Mouse (Mus musculus) midbrain, embryonic 15.5 days (tissue): Measurements from ENCODE around the gene Baz1a. TPM values are rescaled to one million over a fixed set of nuclear protein-coding genes. Genes with fewer than 3 reads are reported as not detected.
A peak's percentile ranks its signal among the peaks of the same experiment; 100 is the strongest.
"Not testable (repeated sequence)": the region's sequence is repeated elsewhere in the genome, so short reads cannot be mapped to it uniquely, and the experiment has no call there.

Source experiments
- ATAC-seq: fragments of 200-750 bp; cut with Nextera tagmentation; replicated peaks from 2 replicates; pipeline ENCODE4 v1.8.0; 2017; ENCODE audit warnings: moderate TSS enrichment
- H3K27ac ChIP-seq: fragments of 300-500 bp; sonication (generic); 2 replicates; pipeline ENCODE4 v1.5.1; 2015; ENCODE audit warnings: mild to moderate bottlenecking, inconsistent platforms
- H3K27me3 ChIP-seq: fragments of 300-500 bp; sonication (generic); replicated peaks from 2 replicates; pipeline ENCODE4 v1.6.1; 2015; ENCODE audit warnings: inconsistent platforms
- H3K36me3 ChIP-seq: fragments of 300-500 bp; sonication (generic); replicated peaks from 2 replicates; pipeline ENCODE4 v1.6.1; 2015; ENCODE audit warnings: inconsistent platforms
- H3K4me1 ChIP-seq: fragments of 300-500 bp; sonication (generic); 2 replicates; pipeline ENCODE4 v1.6.1; 2015; ENCODE audit warnings: inconsistent platforms
- H3K4me2 ChIP-seq: fragments of 300-500 bp; sonication (generic); 2 replicates; pipeline ENCODE4 v1.6.1; 2015; ENCODE audit warnings: inconsistent platforms, mild to moderate bottlenecking, moderate library complexity
- H3K4me3 ChIP-seq: fragments of 300-500 bp; sonication (generic); 2 replicates; pipeline ENCODE4 v1.5.1; 2015; ENCODE audit warnings: mild to moderate bottlenecking, inconsistent platforms
- H3K9ac ChIP-seq: fragments of 300-500 bp; sonication (generic); 2 replicates; pipeline ENCODE4 v1.6.1; 2015; ENCODE audit warnings: mild to moderate bottlenecking, inconsistent platforms
- H3K9me3 ChIP-seq: fragments of 300-500 bp; sonication (generic); 2 replicates; pipeline ENCODE4 v1.6.1; 2016; ENCODE audit warnings: inconsistent platforms
- WGBS: fragments of 180-500 bp; shearing (Covaris S2); methylation state at CpG from one replicate; pipeline ENCODE4 v1.1.7; 2015; ENCODE audit warnings: mixed read lengths; 5-methylcytosine and 5-hydroxymethylcytosine counted together
- polyA plus RNA-seq: library from polyadenylated mRNA; unstranded; fragments of >200 nt; fragmentation: Nextera tagmentation; extraction: Ambion mirVana; gene quantifications from 2 replicates; pipeline ENCODE4 v1.2.1, GENCODE M21; 2015

Baz1a gene
- polyA plus RNA-seq, 1 experiment from 2014 or later = 6.6 TPM

DNA sequence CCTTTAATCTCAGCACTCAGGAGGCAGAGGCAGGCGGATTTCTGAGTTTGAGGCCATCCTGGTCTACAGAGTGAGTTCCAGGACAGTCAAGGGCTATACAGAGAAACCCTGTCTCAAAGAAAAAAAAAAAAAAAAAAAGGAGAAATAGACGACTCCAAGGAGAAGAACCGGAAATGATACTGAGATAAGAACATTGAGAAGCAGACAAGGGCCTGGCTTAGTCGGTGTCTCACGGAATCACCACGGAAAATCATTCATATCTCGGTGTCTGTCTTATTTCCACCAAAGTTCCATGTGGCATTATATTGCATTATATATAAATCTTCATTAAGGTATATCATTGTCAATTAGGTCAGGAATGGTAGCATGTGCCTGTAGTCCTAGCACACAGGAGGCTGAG, 11.6 kb downstream of the Baz1a start:
- ATAC-seq, H3K4me2 ChIP-seq, H3K4me3 ChIP-seq, H3K9me3 ChIP-seq, H3K27ac ChIP-seq, H3K36me3 ChIP-seq, H3K9ac ChIP-seq, H3K4me1 ChIP-seq, H3K27me3 ChIP-seq: not testable (repeated sequence)
- WGBS = 96% methylated on average over 7 of the region's 7 CpGs

DNA sequence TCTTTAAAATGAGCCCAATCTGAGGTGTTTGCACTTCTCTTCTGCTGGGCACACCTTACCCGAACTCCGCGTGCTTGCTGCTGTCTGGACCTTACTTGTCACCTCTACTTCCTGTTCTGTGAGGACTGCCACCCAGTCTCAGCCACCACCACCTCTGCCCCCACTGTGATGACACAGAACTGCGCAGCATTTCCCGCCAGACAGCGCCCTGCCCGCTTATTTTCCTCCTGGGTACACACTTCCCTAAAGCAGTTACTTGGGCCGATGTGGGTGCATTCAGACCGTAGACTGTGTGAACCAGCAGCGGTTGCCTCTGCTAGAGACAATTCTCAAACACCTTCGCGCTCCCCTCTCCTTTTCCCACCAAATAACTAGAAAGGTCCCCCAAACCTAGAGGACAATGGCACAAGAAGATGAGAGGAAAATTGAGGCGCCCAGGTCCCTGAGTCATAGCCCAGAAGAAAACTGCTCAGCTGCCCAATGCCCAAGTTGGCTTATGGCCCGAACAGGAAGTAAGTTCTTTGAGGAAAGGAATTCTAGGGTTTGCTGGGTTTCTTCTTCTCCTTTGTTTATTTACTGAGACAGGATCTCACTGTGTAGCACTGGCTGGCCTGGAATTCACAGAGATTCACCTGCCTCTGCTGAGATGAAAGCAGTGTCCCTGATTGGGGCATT, 15.0 kb downstream of the Baz1a start:
- H3K9ac ChIP-seq = no peak overlapping the region
- no peak overlapping the region for H3K4me3 ChIP-seq
- H3K4me1 ChIP-seq = no peaks in the 10 kb centered on the region
- H3K36me3 ChIP-seq = no peaks in the 10 kb centered on the region
- no peaks in the 10 kb centered on the region for H3K27me3 ChIP-seq
- H3K9me3 ChIP-seq = no peaks in the 10 kb centered on the region
- H3K27ac ChIP-seq = no peak overlapping the region
- no peak overlapping the region for H3K4me2 ChIP-seq
- WGBS = 87% methylated on average over 14 of the region's 14 CpGs
- ATAC-seq = no peak

DNA sequence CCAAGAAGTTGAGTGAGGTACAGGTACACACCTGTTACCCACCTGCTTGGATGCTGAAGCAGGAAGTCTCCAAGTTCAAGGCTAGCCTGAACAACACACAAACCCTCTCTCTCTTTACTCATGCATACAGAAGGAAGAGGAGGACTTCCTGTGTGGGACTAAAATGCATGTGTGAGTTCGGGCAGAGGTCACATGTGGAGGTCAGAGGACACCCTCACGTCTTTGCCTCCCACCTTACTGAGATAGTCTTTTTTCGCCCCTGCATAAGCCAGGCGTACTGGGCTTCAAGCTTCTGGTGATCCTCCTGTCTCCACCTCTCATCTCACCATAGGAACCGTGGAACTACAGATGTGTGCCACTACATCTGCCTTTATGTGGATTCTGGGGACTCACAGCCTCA, 15.7 kb downstream of the Baz1a start:
- H3K27ac ChIP-seq = no peak overlapping the region
- H3K36me3 ChIP-seq = no peaks in the 10 kb centered on the region
- no peaks in the 10 kb centered on the region for H3K27me3 ChIP-seq
- no peak for ATAC-seq
- H3K4me3 ChIP-seq = no peak overlapping the region
- no peak overlapping the region for H3K4me2 ChIP-seq
- H3K9ac ChIP-seq = no peak overlapping the region
- WGBS = 90% methylated on average over 5 of the region's 5 CpGs
- no peaks in the 10 kb centered on the region for H3K4me1 ChIP-seq
- H3K9me3 ChIP-seq = no peaks in the 10 kb centered on the region

DNA sequence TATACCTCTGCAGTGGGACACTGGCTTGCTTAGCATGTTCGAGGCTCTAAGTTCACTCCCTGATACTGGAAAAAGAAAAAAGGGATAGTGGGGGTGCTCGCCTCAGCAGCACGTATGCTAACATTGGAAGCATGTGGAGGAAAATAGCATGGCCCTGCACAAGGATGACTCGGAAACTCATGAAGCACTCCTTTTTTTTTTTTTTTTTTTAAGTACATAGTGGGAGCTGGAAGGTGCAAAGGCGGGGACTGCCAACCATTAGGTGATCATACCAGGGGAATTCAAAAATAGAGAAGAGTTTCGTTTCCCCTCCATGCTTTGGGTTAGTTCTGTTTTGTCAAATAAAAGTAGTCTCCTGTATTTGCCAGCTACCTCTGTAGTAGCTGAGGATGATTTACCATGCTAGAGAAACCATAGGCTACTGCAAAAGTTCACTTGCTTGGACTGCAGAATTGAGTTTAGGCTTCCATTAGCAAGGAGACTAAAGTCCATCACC, 17.1 kb downstream of the Baz1a start:
- Histone ChIP-seq H3K9me3 (no peaks in the 10 kb centered on the region), H3K27ac (no peak overlapping the region), H3K4me3 (no peak overlapping the region), H3K4me1 (no peaks in the 10 kb centered on the region), H3K9ac (no peak overlapping the region), H3K36me3 (no peaks in the 10 kb centered on the region), H3K27me3 (no peaks in the 10 kb centered on the region), H3K4me2 (no peak overlapping the region)
- WGBS = 89% methylated on average over 6 of the region's 6 CpGs
- ATAC-seq = no peak

DNA sequence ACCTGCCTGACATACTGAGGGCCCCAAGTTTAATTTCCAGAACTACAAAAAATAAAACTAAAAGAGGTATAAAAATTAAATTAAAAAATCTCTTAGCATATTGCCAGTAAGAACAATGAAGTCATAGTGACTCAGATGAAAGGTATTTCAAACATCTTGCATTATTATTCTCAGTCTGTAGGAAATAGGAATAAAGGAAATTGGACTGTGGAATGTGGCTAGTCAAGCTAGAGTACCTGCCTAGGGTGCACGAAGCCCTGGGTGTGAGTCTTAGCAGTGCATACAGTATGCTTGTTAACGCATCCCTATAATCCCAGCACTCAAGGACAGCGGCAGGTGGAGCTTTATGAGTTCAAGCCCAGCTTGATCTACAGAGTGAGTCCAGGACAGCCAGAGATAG, 18.2 kb downstream of the Baz1a start:
- H3K4me2 ChIP-seq = no peak overlapping the region
- no peak for ATAC-seq
- WGBS = 73% methylated on average over 3 of the region's 3 CpGs
- no peaks in the 10 kb centered on the region for H3K4me1 ChIP-seq
- H3K9ac ChIP-seq = no peak overlapping the region
- no peak overlapping the region for H3K4me3 ChIP-seq
- H3K27me3 ChIP-seq = no peaks in the 10 kb centered on the region
- no peak overlapping the region for H3K27ac ChIP-seq
- H3K36me3 ChIP-seq = no peaks in the 10 kb centered on the region
- no peaks in the 10 kb centered on the region for H3K9me3 ChIP-seq

DNA sequence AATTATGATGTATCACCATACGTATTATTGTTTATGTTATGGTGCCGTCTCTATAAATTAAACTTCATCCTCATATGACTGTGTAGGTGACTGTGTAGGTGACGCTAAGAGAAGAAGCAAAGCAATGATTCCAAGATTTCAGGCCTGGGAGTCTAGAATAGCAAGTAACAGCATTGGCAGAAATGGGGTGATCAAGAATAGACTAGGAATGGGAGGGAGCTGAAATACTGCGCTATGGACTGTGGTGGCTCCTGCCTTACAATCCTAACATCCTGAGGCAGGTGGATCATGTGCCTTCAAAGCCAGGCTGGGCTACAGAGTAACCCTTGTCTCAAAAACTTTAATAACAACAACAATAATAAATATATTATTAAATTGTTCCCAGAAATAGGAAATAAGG, 19.7 kb downstream of the Baz1a start:
- Histone ChIP-seq H3K36me3 (no peaks in the 10 kb centered on the region), H3K4me2 (no peak overlapping the region), H3K27me3 (no peaks in the 10 kb centered on the region), H3K4me1 (no peaks in the 10 kb centered on the region), H3K27ac (no peak overlapping the region), H3K9me3 (no peaks in the 10 kb centered on the region), H3K9ac (no peak overlapping the region), H3K4me3 (no peak overlapping the region)
- ATAC-seq = no peak
- WGBS = 87% methylated on average over 4 of the region's 4 CpGs

DNA sequence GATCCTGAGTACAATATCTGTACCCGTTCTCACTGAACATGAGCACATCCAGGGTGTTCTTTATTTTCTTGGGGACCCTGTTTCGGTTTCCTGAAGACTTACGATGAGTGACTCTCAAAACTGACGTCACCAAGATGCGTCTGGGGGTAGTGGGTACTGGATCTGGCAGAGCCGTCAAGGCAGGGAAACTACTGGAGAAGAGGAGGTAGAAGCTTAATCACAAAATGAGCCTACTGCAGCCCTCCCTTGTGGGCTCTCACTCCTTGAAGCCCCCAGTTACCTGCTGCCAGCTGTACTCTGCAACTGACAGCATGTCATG, 20.1 kb downstream of the Baz1a start:
- Histone ChIP-seq H3K9ac (no peak overlapping the region), H3K4me2 (no peak overlapping the region), H3K27me3 (no peaks in the 10 kb centered on the region), H3K4me3 (no peak overlapping the region), H3K27ac (no peak overlapping the region), H3K9me3 (no peaks in the 10 kb centered on the region), H3K36me3 (no peaks in the 10 kb centered on the region), H3K4me1 (no peaks in the 10 kb centered on the region)
- WGBS = 80% methylated on average over 6 of the region's 6 CpGs
- no peak for ATAC-seq

DNA sequence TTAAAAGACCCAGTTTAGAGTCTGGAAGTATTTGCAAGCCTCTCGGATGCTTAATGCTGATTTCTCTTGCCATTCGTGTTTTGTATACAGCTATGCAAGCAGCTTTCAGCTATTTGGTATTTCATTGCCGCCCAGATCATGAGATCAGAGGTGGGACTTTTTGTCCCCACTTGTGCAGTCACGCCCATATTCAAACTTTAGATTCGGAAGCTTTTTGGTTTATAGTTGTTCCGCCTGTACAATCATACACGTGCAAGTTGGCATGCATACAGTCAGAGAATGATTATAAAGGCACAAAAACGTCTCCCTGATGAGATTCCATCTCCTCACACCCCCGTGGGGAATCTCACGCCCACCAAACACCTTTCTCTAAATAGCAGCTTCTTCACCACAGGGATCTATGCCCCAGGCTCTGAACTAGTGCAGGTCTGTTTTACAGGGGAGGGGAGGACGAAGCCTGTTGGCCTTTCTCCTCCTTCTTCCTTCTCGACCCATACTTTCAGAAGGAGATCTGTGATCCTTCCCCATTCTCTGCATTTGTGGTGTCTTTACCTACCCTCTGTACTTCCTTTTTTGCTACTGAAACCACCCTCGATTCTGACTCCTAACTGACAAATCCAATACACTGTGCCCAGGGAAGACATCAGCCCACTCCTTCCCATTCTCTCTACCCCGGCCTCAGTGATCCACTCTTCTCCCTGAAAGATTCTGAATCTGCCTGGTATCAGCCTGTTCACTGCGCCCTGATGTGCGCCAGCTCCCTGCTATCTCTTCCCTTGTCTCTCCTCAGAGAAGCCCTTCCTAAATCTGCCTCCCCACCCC, 20.7 kb downstream of the Baz1a start:
- H3K36me3 ChIP-seq = no peaks in the 10 kb centered on the region
- H3K4me2 ChIP-seq = no peak overlapping the region
- H3K27me3 ChIP-seq = no peaks in the 10 kb centered on the region
- WGBS = 80% methylated on average over 16 of the region's 16 CpGs
- ATAC-seq = no peak
- H3K4me1 ChIP-seq = no peaks in the 10 kb centered on the region
- H3K9me3 ChIP-seq = no peaks in the 10 kb centered on the region
- H3K27ac ChIP-seq = no peak overlapping the region
- H3K9ac ChIP-seq = no peak overlapping the region
- H3K4me3 ChIP-seq = no peak overlapping the region

DNA sequence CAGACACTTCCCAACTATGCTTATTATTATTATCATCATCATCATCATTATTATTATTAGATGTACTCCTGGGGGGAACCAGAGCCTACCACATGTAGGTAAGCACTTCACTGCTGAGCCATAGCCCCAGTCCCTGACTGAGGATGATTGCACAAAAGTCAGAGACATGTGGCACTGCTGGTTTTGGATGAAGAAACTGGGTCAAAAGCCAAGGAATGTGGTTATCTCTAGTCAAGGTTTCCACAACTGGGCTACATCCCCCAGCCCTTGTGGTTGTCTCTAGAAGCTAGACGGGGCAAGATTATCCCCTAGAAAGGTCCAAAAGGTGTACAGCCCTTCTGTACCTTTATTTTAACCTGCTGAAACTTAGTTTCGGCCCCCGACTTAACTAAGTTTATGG, 21.3 kb downstream of the Baz1a start:
- Histone ChIP-seq H3K27me3 (no peaks in the 10 kb centered on the region), H3K9me3 (no peaks in the 10 kb centered on the region), H3K4me2 (no peak overlapping the region), H3K4me1 (no peaks in the 10 kb centered on the region), H3K36me3 (no peaks in the 10 kb centered on the region), H3K9ac (no peak overlapping the region), H3K4me3 (no peak overlapping the region), H3K27ac (no peak overlapping the region)
- 94% methylated on average over 3 of the region's 3 CpGs for WGBS
- ATAC-seq = no peak

DNA sequence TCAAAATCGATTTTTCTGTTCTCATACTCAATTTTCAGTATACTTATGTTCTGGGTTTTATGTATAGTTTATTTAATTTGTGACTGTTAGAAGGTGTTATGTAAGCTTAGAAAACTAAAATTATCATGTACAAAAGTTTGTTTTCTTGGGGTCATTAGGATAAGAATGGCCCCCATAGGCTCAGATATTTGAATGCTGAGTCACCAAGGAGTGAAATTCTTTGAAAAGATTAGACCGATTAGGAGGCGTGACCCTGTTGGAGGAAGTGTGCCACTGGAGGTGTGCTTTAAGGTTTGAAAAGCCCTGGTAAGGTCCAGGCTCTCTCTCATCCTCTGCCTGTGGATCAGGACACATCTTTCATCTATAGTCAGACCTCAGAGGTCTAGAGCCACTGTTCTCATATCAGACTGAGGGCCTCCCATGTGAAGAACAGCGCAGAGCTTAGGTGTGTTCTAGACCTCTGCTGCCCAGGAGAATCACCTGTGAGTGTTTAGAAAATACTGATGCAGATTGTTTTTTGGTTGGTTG, 25.8 kb downstream of the Baz1a start:
- Histone ChIP-seq H3K4me3 (no peak overlapping the region), H3K9me3 (no peaks in the 10 kb centered on the region), H3K9ac (no peak overlapping the region), H3K27me3 (no peaks in the 10 kb centered on the region), H3K4me1 (peaks cover 13% of the 10 kb centered on the region), H3K4me2 (no peak overlapping the region), H3K36me3 (no peaks in the 10 kb centered on the region), H3K27ac (no peak overlapping the region)
- 85% methylated on average over 4 of the region's 4 CpGs for WGBS
- no peak for ATAC-seq

DNA sequence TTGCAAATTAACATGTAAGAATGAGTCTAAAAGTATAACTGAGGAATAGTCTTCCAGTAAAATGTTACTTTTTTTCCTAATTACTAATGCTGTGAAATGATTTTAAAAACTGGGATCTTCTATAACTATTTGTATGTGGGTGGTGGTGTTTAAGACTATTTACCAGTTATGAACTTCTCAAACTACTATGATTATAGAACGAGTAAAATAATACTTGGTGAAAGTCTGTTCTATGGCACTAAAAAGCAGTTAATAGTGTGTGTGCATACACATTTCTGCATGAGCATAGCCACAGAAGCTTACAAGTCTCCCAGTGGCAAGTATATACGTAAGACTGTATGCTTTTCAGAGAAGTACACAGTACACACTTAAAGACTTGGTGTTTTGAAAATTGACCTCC, 27.0 kb downstream of the Baz1a start:
- 86% methylated on average over 2 of the region's 2 CpGs for WGBS
- no peak overlapping the region for H3K4me3 ChIP-seq
- H3K9ac ChIP-seq = no peak overlapping the region
- H3K27me3 ChIP-seq = no peaks in the 10 kb centered on the region
- H3K36me3 ChIP-seq = no peaks in the 10 kb centered on the region
- peaks cover 13% of the 10 kb centered on the region for H3K4me1 ChIP-seq
- no peaks in the 10 kb centered on the region for H3K9me3 ChIP-seq
- H3K4me2 ChIP-seq = no peak overlapping the region
- H3K27ac ChIP-seq = no peak overlapping the region
- ATAC-seq = no peak

DNA sequence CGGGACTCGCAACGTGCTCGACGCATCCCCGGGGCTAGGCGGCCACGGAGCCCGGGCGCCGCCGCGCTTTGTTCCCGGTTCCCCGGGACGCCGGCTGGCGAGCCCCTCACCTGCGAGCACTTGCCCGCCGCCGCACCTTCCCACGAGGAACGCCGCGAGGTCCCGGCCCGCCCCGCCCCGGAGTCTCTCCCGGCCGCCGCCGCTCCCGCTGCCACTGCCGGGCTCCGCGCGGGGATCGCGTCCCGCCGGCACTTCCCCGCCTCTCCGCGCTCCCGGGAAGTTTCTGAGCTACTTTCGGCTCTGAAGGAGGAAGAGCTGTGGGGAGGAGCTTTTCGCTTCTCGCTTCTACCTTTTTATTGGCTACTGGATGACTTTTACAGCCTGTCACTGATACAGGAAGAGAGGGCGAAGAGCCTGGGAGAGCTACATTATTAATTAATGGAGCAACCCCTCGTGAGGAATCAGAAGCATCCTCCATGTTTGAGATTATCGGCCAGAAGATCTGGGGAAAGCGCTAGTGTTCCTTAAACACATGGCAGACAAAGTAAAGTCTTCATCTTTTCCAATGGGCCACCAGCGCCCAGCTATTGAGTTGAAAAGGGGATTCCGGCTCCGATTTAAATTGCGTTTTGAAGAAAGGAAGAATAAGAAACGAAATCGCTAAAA, 28.0 kb downstream of the Baz1a start, which contains the start of gene Gm20403:
Gene Gm20403, minus strand, starts transcription at position 478 of the 666 bp plus-strand sequence.
- H3K36me3 ChIP-seq = no peaks in the 10 kb centered on the region
- H3K9ac ChIP-seq = peak within 1 kb of the TSS; percentile 71
- H3K27me3 ChIP-seq = no peaks in the 10 kb centered on the region
- H3K4me2 ChIP-seq = peak within 1 kb of the TSS; percentile 98
- peaks cover 13% of the 10 kb centered on the region for H3K4me1 ChIP-seq
- H3K4me3 ChIP-seq = peak within 1 kb of the TSS; percentile 95
- no peaks in the 10 kb centered on the region for H3K9me3 ChIP-seq
- peak within 1 kb of the TSS; percentile 79 for H3K27ac ChIP-seq
- under 1% methylated on average over 59 of the region's 60 CpGs for WGBS
- peak; percentile 80 for ATAC-seq
